Mouse (Mus musculus): Measurements from ENCODE around the gene Mfsd4b1.
A peak's percentile ranks its signal among the peaks of the same experiment; 100 is the strongest.
"Not testable (repeated sequence)": the region's sequence is repeated elsewhere in the genome, so short reads cannot be mapped to it uniquely, and the experiment has no call there.

The Mfsd4b1 gene

DNA sequence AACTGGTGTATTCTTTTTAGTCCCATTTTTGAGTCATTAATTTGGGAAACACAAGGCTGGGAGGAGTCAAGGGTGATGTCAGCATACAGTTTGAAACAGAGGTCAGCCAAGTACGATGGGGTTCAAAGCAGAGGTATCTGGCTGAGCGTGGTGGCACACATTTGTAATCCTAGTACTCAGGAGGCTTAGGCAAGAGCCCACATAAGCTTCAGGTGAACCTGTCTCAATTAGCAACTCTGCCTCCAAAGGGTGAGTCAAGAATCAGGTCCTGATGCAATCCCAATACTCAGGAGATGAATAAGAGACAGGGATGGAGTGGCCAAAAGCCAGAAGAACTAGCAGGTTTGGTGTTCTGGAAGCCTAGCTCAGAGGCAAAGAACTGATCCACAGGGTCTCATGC is 7.8 kb upstream of the Mfsd4b1 start:
- DNase-seq (ENCODE audit: low spot score) = no peak

DNA sequence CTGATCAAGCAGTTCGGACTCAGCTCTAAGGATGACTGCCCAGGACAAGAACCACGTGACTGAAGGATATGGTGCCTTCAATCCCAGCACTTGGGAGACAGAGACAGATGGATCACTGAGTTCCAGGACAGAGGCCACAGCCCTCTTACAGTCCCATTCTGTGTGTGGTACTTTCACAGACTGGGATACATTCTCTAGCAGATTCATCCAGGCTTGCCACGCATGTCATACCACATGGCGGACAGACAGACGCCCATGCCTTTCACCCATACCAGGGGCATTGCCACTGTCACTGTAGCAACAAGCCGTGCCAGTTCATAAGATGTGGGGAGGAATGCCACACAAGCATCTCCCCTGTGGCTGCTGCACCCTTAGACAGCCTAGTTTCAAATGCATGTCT is 5.6 kb upstream of the Mfsd4b1 start:
- DNase-seq (ENCODE audit: low spot score) = no peak

DNA sequence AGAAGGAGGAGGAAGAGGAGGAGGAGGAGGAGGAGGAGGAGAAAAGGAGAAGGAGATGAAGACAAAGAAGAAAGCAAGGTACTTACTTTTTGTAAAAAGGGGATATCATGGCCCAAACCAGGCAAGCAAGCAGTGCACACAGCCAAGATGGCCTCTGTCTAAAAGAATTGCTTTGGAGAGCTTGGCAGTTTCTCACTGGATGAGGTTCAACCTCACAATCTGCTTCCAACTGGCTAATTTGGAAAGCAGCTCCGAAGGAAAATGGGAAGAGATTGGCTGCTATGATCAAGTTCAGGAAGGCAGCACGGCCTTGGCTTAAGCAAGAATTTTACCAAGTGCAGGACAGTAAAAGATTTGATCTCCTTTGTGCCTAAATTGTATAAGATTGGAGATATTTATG is 4.5 kb upstream of the Mfsd4b1 start:
- DNase-seq (ENCODE audit: low spot score) = no peak

DNA sequence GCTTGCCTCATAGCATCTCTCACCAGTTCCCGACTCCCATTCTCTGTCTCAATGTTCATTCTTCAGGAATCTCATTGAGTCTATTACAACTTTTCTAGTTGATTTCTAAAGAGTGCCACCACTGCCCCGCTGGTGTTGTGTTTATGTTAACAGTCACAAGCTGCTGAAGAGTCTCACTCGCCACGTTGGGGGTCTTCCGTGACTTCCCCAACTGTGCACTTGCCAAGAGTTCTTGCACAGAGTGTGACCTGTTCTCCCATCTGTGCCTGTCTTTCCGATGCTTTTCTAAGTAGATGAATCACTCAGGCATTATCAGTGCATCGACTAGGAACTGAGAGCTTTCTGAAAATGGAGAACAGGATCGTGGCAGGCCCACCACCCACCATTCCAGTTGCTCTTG is 3.0 kb upstream of the Mfsd4b1 start:
- DNase-seq (ENCODE audit: low spot score) = no peak

DNA sequence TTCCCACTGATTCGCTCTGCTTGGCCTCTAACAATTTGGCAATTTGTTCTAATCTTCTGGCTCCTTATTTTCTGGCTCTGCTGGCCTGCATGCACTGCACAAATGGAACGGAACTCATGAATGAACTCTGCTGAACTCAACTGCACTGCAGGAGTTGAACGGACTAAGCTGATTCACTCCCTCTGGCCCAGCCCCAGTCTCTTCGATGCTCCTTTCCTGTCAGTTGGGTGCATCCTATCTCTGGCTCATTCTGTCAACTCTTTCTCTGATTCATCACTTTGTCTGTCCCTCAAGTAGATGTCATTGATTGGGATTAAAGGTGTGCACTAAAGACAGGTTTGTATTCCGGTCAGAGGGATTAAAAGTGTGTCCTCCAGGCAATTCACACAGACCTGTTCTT is 1.5 kb upstream of the Mfsd4b1 start:
- no peak for DNase-seq (ENCODE audit: low spot score)

DNA sequence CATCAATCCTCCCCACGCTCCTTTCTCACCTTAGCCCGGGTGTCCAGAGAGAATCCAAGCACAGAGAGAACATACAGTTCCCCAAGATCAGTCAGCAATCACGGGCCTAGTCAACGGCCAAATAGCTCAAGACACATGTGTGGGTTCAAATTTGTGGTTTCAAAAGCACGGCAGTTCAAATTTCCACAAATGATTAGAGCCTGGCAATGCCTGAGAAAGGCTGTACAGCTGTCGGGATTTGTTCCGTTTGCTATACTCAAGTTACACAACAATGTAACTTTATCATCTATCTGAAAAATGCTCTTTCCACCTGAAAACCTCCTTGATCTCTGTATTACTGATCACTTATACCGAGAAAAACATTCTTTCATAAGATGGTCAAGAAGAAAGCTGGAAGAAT is 492 bp upstream of the Mfsd4b1 start:
- no peak for DNase-seq (ENCODE audit: low spot score)

DNA sequence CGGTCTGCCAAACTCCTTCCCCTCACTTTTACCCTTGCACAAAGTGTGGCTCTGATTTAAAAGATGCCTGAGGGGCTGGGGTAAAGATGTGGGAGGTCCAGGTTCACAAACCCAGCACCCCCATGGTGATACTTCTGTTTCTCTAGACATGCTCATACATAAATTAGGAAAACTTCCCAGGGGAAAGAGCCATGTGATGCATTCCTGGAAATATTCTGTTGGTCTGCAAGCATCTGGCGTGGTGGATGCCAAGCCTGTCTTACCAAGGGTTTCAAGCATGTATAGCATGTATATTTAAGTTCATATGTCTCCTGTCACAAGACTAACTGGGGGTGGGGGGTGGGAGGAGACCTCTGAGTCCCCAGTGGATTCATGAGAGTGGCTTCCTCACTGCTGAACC is 4.7 kb downstream of the Mfsd4b1 start:
- DNase-seq (ENCODE audit: low spot score) = no peak

DNA sequence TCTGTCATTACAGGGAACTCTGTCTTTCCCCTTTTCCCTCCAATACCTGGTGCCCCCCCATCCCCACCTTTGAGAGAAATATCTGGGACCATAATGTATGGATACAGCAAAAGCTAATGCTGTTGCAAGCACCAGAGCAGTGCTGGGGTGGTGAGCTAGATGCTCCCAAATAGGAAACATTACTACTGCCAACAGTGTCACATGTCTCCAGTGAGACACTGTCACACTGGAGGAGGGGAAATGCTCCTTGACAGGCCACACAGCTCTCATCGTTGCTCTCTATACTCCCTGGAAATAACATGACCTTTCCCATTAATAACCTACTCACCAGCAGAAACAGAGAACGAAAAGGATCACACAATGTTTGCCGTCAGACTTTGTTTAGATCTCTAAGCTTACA is 5.6 kb downstream of the Mfsd4b1 start:
- DNase-seq (ENCODE audit: low spot score) = no peak

DNA sequence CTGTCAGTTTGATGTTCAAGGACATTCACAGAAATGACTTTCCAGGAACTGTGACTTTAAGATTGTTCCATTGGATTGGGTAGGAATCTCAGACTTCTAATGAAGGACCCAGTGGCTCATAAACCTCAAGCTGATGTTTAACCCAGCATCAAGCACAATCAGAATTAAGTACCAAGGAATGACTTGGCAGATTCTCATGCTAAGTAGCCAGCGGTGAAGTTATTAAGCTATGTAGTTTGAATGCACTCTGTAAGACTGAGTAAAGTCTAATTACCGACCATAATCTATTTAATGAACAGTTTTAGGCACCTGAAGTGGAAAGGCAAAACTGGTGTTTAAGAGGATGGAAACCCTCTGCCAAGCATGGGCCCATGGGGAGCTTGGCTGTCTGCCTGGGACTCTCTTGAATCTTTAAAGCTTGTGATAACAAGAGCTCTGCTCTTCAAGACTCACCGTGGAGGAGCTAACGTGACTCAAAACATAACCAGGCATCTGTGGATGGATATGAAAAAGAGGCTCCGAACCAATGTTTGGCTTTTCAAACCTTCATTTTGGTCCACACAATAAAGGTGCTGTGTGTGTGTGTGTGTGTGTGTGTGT is 6.7 kb downstream of the Mfsd4b1 start:
- DNase-seq (ENCODE audit: low spot score) = no peak

DNA sequence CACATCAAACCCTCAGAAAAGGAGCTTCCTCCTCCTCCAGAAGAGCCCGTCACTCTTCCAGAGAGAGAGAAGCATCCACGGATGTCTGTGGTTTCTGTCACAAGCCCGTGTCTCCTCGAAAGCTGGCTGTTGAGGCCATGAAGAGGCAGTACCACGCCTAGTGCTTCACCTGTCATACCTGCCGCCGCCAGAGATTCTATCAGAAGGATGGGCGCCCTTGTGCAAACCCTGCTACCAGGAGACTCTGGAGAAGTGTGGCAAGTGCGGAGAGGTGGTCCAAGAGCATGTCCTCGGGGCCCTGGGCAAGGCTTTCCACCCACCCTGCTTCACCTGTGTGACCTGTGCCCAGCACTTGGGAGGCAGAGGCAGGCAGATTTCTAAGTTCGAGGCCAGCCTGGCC is 15.5 kb downstream of the Mfsd4b1 start:
- DNase-seq (ENCODE audit: low spot score) = no peak

DNA sequence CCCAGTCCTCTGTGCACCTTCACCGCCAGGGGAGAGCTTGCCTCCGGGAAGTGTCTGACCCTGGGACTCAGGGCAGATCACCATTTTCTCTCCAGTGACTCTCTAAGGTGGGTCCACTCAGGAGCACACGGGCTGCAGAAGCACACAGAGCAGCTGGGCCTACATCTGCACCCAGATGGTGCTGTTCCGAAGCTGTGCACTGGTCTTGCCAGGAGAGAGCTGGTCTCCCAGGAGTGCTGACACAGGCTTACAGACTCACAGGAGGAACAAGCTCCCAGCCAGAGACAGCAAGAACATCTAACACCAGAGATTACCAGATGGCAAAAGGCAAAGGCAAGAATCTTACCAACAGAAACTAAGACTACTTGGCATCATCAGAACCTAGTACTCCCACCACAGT is 16.2 kb downstream of the Mfsd4b1 start:
- not testable (repeated sequence) for DNase-seq (ENCODE audit: low spot score)

DNA sequence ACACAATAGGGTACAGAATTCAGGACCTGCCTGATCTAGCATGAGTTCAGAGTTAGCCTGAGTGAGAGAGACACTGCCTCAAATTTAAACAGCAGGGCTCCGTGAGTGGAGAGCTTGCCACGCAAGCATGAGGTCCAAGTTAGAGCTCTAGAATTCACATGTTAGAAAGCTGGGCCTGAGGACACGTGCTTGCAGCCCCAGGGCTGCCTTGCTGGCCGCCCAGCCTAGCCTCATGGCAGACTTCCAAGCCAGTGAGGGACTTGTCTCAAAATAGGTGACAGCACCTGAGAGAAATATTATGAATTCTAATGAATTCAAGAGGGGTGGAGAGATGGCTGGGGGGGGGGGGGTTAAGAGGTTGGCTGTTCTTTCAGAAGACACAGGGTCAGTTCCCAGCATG is 17.1 kb downstream of the Mfsd4b1 start:
- DNase-seq (ENCODE audit: low spot score) = no peak

DNA sequence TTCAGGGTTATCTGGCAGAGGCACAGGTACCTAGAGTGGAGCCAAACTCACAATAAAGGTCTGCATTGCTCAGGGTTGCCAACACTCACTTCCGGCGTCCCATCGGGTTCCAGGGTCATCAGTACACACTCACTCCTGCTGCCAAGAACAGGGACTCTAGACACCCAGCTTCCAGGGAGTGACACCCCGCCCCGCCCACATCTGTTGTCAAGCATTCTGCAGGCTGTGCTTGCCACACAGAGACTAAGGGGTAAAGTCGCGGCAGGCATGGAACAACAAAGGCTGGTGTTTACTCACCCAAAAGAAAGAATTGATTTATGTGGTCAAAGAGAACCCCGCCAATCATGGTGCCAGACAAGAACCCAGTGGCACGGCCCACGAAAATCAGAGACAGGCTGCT is 18.1 kb downstream of the Mfsd4b1 start:
- DNase-seq (ENCODE audit: low spot score) = peak; percentile 5

DNA sequence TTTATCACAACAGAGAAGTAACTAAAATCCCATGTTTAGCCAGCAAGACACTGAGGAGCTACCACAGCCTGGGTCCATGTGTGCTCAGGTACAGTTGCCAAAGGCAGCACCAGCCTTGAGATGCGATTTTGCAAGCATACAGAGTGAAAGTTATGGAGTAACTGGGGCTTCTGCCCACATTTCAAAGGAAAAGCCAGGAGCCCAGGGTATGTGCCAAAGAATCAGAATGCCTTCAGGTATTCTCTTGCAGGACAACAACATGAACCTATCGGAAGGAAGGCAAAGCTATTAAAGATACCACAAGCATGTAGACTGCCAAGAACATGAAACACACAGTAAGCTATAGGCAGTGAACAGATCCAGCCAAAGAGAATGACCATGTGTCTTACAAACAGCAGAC is 24.3 kb downstream of the Mfsd4b1 start:
- DNase-seq (ENCODE audit: low spot score) = no peak

DNA sequence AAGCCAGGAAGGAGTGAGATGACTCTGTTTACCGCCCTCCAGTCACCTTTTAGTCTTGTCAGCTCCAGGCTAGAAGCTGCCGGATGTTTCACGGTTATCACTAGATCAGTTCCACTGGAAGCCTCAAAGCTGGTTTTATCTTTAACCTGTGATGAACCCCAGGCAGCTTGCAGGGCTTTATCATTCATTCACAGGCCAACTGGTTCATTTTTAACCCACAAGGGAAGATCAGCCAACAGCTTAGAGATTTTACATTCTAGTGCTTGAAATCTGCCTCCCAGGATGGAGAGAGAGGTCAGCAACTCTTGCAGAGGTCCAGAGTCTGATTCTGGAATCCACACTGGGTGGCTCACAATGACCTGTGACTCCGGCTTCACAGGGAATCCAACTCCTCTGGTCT is 33.9 kb downstream of the Mfsd4b1 start:
- no peak for DNase-seq (ENCODE audit: low spot score)

DNA sequence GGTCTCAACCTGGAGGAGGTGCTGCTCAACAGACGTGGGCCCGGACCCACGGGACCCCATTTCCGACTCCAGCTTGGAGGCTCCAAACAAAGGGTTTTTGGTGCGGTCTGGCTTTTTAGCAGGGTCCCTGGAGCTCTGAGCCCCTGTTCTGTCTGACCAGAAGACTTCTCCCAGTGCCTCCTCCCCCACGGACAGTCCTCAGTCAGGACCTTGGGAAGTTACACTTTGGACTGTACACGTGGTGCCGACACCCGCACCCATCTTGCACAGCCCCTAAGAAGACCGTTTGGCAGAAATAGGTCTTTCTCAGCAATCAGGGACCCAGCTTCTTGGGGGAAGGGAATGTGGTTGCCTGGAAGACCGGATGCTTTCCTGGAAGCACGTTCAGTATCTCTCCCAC is 38.6 kb downstream of the Mfsd4b1 start, which contains the start of gene Mfsd4b5:
TSS of gene Mfsd4b5 (minus strand) at position 181 of the 400 bp plus-strand sequence.
- DNase-seq (ENCODE audit: low spot score) = no peak

DNA sequence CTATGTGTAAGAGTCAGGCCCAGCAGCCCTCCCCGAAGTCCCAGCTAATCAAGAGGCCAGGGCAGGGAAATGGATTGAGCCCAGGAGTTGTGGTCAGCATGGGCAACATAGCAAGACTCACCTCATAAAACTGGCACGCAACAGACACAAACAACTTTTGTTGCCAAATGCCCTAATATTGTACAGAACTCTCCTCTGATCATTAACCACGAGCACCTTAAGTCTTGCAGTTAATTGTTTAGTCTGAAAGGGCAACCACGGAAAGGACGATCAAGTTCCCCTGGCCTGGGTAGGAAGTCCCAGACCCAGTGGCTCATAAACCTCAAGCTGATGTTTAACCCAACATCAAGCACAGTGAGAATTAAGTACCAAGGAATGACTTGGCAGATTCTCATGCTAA is 42.5 kb downstream of the Mfsd4b1 start:
- DNase-seq (ENCODE audit: low spot score) = no peak

DNA sequence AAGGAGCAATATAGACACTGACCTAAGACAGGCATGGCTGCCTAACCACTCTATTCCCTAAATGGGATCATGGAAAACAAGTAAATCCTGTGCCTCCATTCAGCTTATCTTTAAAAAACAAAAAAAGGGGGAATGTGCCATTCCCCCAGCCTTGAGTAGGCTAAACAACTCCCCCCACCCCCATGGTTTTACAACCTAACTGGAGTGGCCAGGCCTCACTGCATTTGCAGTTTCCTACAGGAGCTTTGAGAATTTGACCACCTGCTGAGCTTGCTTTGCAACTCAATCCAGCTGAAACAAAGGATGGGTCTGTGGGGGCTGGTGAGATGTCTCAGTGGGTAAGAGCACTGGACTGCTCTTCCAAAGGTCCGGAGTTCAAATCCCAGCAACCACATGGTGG is 46.8 kb downstream of the Mfsd4b1 start:
- no peak for DNase-seq (ENCODE audit: low spot score)

DNA sequence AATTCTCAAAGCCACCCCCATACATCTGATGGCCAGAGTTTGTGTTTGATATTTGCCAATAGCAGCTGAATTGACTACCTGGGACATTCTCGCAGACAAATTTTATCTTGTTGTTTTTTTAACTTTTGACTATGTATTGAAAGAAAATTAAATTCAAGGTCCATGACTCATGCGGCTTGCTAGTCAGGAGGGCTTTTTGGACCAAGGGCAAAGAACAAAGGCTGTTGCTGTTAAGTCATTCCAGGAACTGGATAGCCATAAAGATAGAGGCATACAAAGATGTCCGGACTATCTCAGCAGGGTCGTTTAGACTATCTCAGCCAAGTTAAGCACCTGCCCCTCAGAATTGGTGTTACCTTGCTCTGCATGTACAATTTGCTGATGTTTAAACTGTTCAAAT is 47.7 kb downstream of the Mfsd4b1 start:
- no peak for DNase-seq (ENCODE audit: low spot score)

DNA sequence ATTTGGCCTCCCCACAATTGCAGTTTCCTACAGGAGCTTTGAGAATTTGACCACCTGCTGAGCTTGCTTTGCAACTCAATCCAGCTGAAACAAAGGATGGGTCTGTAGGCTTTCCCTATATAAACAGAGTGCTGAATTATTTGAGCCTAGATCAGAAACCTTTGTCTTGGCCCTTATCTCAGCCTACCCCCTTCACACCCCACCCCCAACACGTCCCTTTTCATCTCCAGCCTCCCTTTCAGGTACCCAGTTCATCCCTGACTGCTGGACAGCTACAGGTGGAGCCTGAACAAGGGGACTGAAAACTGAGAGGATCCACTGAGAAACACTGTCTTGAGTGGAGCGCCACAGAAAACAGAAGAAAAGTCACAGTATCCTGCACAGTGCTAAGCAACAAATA is 49.3 kb downstream of the Mfsd4b1 start:
- DNase-seq (ENCODE audit: low spot score) = no peak

DNA sequence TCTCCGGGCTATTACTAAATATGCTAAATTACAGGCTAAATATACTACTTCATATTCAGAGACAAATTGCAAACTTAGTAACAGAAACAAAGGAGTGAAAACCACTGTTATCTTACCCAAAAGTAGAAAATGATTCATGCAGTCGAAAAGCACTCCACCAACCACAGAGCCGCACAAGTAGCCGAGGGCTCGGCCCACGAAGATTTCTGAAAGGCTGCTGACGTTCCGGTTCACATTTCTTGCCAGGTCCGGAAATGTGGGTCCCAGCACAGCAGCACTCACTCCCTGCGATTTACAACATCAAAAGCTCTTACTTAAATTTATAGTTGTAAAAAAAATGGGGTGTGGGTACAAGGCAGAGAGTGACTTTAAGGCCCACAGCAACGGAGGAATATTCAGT is 50.1 kb downstream of the Mfsd4b1 start:
- no peak for DNase-seq (ENCODE audit: low spot score)

DNA sequence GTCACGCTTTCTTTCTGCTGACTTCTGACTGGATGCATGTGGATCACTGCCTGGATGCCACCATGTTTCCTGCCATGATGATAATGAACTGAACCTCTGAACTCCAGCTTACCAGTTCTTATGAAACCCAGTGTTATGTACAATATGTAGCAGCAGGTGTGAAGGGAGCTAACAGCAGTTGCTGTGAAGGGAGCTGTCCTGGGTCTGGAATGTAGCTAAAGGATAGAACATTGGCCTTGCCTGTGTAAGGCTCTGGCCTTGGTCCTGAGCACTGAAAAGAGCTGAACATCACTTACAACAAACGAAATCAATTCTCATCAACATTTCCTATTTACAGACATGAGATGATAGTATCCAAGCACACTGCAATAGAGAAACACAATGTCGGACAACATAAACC is 57.6 kb downstream of the Mfsd4b1 start:
- DNase-seq (ENCODE audit: low spot score) = peak; percentile 51

DNA sequence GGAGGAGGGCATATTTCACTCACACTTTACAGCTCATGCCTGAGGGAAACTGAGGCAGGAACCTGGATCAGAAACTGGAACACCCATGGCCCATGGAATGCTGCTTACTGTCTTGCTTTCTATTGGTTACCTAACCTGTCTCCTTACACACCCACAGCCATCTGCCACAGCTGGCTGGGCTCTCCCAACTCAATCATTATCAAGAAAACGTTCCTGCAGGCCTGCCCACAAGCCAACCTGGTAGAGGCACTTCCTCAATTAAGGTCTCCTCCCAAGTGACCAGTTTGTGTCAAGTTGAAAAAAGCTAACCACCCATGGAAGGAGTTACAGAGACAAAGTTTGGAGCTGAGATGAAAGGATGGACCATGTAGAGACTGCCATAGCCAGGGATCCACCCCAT is 63.2 kb downstream of the Mfsd4b1 start:
- no peak for DNase-seq (ENCODE audit: low spot score)

DNA sequence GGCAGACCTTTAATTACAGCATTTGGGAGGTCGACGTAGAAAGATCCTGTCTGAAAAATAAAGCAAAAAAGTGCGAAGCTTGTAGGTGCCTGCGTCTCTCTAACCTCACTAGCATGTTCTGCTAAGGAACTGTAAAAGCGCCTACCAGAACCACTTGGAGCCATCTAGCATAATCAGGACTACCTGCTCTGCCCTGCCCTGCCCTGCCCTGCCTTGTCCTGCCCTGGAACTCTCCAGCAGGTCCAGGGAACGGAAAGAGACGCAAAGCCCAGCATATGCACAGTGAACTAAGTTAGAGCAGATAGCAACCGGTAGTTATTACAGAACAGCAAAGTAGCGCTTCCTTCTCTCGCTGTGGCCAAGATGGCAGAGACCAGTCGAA is 64.6 kb downstream of the Mfsd4b1 start:
- no peak for DNase-seq (ENCODE audit: low spot score)
